In the genomic region with DNA sequence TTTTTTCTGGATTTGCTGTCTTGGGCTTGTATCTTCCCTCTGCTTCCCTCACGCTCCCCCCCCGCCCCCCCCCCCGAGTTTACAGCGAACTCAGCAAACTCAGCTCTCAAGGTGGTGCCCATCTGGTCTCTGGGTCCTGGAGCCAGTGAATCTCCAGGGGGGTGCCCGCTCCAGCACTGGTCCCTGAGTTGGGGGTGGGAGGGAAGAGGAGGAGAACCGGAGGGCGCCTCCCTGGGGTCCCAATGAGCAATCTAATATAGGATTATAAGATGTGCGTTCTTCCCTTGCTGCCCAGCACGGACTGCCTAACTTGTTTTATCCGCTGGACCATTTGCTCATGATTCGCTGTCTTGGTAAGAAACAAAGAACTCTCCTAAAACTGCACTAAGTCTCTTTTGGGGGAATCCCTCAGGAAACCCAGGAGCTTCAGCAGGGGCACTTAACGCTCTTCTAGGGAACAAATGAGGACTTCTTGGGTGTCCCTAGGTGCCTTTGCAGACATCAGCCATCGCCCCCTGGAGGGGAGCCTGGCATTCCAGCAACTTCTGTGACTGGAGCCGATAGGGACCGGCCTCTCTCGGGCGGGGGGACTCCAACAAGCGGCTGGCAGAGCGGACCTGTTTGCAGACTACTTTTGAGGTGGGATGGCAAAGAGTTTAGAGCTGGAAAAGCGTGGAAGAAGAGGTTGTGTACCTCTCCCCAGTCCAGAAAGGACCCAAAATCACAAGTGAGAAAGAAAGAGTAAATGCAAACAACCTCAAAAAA, we compare ENCODE assay signal across 9 mouse cellular contexts. TPM values are rescaled to one million over a fixed set of nuclear protein-coding genes. Genes with fewer than 3 reads are reported as not detected.
A peak's percentile ranks its signal among the peaks of the same experiment; 100 is the strongest.
DNase-seq lines count a peak whose midpoint lies in the region; ATAC-seq lines count a peak whose summit lies in the region.
"Had no signal": no experiment of that assay in that cellular context is flagged by ENCODE, and none has a peak within 500 bp of the region (broad histone marks: within the 10 kb centered on the region; RNA-seq: fewer than 3 reads in every experiment).

No protein-coding gene starts in this region.

- H3K4me2 ChIP-seq in intestine, embryonic 16.5 days (ENCODE audit: low read depth, low read length) = peak overlapping the region; percentile 81
- peak overlapping the region; percentile 83 for H3K4me2 ChIP-seq in midbrain, embryonic 13.5 days (replicated peaks)

- H3K4me3 ChIP-seq in intestine, embryonic 16.5 days (ENCODE audit: low read length) = peak overlapping the region; percentile 51
- peak overlapping the region; percentile 48 for H3K4me3 ChIP-seq in midbrain, embryonic 13.5 days (replicated peaks)

- ATAC-seq in cerebellum, adult (ENCODE audit: insufficient number of reproducible peaks, low FRiP score, low TSS enrichment) = peak; percentile 53
- peak; percentile 8; the same call in 1 of the 2 replicates for ATAC-seq in intestine, embryonic 16.5 days
- peak; percentile 57 for ATAC-seq in midbrain, embryonic 13.5 days

- H3K9me3 ChIP-seq in intestine, embryonic 16.5 days (ENCODE audit: control insufficient read depth, low read length) = no peaks in the 10 kb centered on the region
- 0 out of 2 replicates have a peak, but pooled peaks cover 3% of the 10 kb centered on the region for H3K9me3 ChIP-seq in midbrain, embryonic 13.5 days

- DNase-seq in cerebellum, adult 9-10 months = no peak
- DNase-seq in cerebellum, adult 8-10 months = peak; percentile 48
- DNase-seq in frontal cortex, postnatal 36 days (ENCODE audit: low spot score in 2 of 2) = peak; percentile 12 to 19
- DNase-seq in liver = peak; percentile 4
- DNase-seq in testis, postnatal 10 days (ENCODE audit: low spot score) = peak; percentile 72

- H3K36me3 ChIP-seq in intestine, embryonic 16.5 days (ENCODE audit: control insufficient read depth, insufficient read depth, low read length) = no peaks in the 10 kb centered on the region
- H3K36me3 ChIP-seq in midbrain, embryonic 13.5 days = no peaks in the 10 kb centered on the region

- H3K27me3 ChIP-seq in intestine, embryonic 16.5 days (replicated peaks; ENCODE audit: control insufficient read depth, insufficient read depth, low read length) = peaks cover 5% of the 10 kb centered on the region
- H3K27me3 ChIP-seq in midbrain, embryonic 13.5 days = peaks cover 18% of the 10 kb centered on the region; the same call in 1 of the 2 replicates

- 14% methylated on average over 20 of the region's 20 CpGs for WGBS in intestine, embryonic 16.5 days
- WGBS in midbrain, embryonic 13.5 days = 18% methylated on average over 20 of the region's 20 CpGs

- H3K9ac ChIP-seq in intestine, embryonic 16.5 days (ENCODE audit: low read depth, low read length) = no peak overlapping the region; the same call in 1 of the 2 replicates
- no peak overlapping the region for H3K9ac ChIP-seq in midbrain, embryonic 13.5 days (replicated peaks)

- H3K27ac ChIP-seq in intestine, embryonic 16.5 days (ENCODE audit: low read length) = no peak overlapping the region
- H3K27ac ChIP-seq in midbrain, embryonic 13.5 days = no peak overlapping the region

- H3K4me1 ChIP-seq in intestine, embryonic 16.5 days (ENCODE audit: control insufficient read depth, insufficient read depth, low read length) = no peaks in the 10 kb centered on the region
- H3K4me1 ChIP-seq in midbrain, embryonic 13.5 days (replicated peaks) = peaks cover 12% of the 10 kb centered on the region; the same call in 1 of the 2 replicates

RNA-seq across cellular contexts. Expression of a gene that starts 0.5 kb away (rescaled TPM):
- polyA plus RNA-seq in intestine, embryonic 16.5 days (2015; fragmentation: Nextera tagmentation; extraction: Ambion mirVana) = 0.49 and 0.66 TPM in 2 replicates
- 0.71 and 0.83 TPM in 2 replicates for polyA plus RNA-seq in midbrain, embryonic 13.5 days (2015; fragmentation: Nextera tagmentation; extraction: Ambion mirVana)
- polyA plus RNA-seq: erythroblast, embryonic 14.5 days had no signal
